Mouse (Mus musculus) hindbrain, embryonic 14.5 days (tissue): Measurements from ENCODE around the gene B4galt5. TPM values are rescaled to one million over a fixed set of nuclear protein-coding genes. Genes with fewer than 3 reads are reported as not detected.

Experiments
- ATAC-seq: fragments of 200-750 bp; cut with Nextera tagmentation; 2 replicates; pipeline ENCODE4 v1.8.0; 2017; ENCODE audit warnings: moderate number of reproducible peaks, mild to moderate bottlenecking, moderate TSS enrichment, moderate library complexity; ENCODE audit not compliant: low FRiP score
- DNase-seq: peaks from one replicate; pipeline ENCODE4 v3.0.0-alpha.2; 2015; ENCODE audit warnings: low spot score
- H3K27ac ChIP-seq: fragments of 300-500 bp; sonication (generic); 2 replicates; pipeline ENCODE4 v1.5.1; 2014; ENCODE audit warnings: mild to moderate bottlenecking, moderate library complexity
- H3K27me3 ChIP-seq: fragments of 300-500 bp; sonication (generic); 2 replicates; pipeline ENCODE4 v1.6.1; 2014; ENCODE audit warnings: mild to moderate bottlenecking, low read length, mixed read lengths; ENCODE audit not compliant: control insufficient read depth, insufficient read depth
- H3K36me3 ChIP-seq: fragments of 300-500 bp; sonication (generic); replicated peaks from 2 replicates; pipeline ENCODE4 v1.6.1; 2014; ENCODE audit not compliant: control insufficient read depth, insufficient read depth
- H3K4me1 ChIP-seq: fragments of 300-500 bp; sonication (generic); replicated peaks from 2 replicates; pipeline ENCODE4 v1.6.1; 2014; ENCODE audit warnings: antibody characterized with exemption, low read length, mixed read lengths; ENCODE audit not compliant: control insufficient read depth, insufficient read depth
- H3K4me2 ChIP-seq: fragments of 300-500 bp; sonication (generic); replicated peaks from 2 replicates; pipeline ENCODE4 v1.6.1; 2014; ENCODE audit warnings: mild to moderate bottlenecking, moderate library complexity
- H3K4me3 ChIP-seq: fragments of 300-500 bp; sonication (generic); replicated peaks from 2 replicates; pipeline ENCODE4 v1.5.1; 2014; ENCODE audit warnings: mild to moderate bottlenecking, low read length
- H3K9ac ChIP-seq: fragments of 300-500 bp; sonication (generic); 2 replicates; pipeline ENCODE4 v1.6.1; 2014
- H3K9me3 ChIP-seq: fragments of 300-500 bp; sonication (generic); 2 replicates; pipeline ENCODE4 v1.6.1; 2016; ENCODE audit warnings: low read length; ENCODE audit not compliant: control insufficient read depth
- WGBS: fragments of 180-500 bp; shearing (Covaris S2); extraction: QIAGEN DNeasy Blood & Tissue Kit; methylation state at CpG from one replicate; pipeline ENCODE4 v1.1.7; 2014; 5-methylcytosine and 5-hydroxymethylcytosine counted together
- polyA plus RNA-seq: library from polyadenylated mRNA; unstranded; fragments of >200 nt; fragmentation: Nextera tagmentation; extraction: Ambion mirVana; gene quantifications from 2 replicates; pipeline ENCODE4 v1.2.1, GENCODE M21; 2014

B4galt5 gene
- polyA plus RNA-seq, 1 experiment from 2014 or later = 24.7 TPM

DNA sequence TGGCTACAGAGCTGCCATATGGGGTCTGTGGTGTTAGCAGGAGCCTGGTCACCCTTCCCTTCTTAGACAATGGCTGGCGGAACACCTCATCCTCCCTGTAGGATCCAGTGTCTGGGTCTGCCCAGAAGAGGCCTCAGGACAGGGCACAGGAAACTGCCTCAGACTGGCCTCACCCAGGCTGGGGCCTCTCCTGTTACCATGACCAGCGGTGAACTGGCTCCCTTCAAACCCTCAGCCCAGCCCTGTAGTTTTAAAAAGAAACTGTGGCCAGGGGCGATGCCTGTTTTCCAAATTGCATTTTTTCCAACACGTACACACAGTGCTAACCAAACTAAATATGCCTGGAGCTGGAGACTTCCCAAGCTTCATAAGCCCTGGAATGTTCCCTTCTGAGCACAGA is 87.9 kb downstream of the B4galt5 start:
- Histone ChIP-seq H3K4me1 (no peaks in the 10 kb centered on the region), H3K36me3 (no peaks in the 10 kb centered on the region), H3K4me3 (no peak overlapping the region), H3K9me3 (no peaks in the 10 kb centered on the region), H3K9ac (no peak overlapping the region), H3K27me3 (no peaks in the 10 kb centered on the region), H3K4me2 (no peak overlapping the region), H3K27ac (no peak overlapping the region)
- no peak for ATAC-seq
- DNase-seq = no peak
- 84% methylated on average over 4 of the region's 4 CpGs for WGBS

DNA sequence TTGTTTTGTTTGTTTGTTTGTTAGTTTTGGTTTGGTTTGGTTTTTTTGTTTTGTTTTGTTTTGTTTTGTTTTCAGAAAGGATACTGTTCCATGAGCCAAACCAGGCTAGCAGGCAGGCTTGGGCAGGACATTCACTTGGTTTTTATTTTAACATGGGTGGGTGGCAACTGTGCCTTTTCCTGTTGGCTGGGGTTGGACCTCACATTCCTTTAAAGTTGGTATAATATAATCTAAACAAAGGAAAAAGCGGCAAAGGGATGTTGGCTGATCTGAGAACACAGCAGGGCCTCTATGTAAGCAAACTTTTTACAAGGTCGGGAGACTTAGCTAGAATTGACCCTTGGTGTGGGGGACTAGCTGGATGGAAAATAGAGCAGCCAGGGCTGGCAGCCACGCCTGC is 91.2 kb downstream of the B4galt5 start:
- Histone ChIP-seq H3K9me3 (no peaks in the 10 kb centered on the region), H3K27ac (no peak overlapping the region), H3K9ac (no peak overlapping the region), H3K36me3 (no peaks in the 10 kb centered on the region), H3K27me3 (no peaks in the 10 kb centered on the region), H3K4me1 (0 out of 2 replicates have a peak, but pooled peaks cover under 1% of the 10 kb centered on the region), H3K4me3 (no peak overlapping the region), H3K4me2 (no peak overlapping the region)
- WGBS = 63% methylated on average over 3 of the region's 3 CpGs
- no peak for ATAC-seq
- no peak for DNase-seq

DNA sequence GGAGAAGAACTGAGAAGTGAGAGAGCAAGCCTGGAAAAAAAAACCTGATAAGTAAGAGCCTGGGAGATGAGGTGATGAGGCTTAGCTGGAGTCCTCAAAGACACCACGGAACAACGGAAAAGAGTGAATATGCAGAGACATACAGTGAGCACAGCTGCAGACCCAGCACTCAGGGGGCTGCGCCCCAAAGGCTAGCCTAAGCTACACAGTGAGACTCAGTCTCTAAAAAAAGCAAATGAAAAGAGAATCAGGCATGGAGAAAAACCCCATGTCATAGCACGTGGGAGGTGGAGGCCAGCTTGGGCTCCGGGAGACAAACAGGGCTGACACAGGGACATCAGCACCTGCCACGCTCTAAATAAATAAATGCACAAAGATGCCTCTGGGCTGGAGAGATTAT is 94.2 kb downstream of the B4galt5 start:
- H3K9ac ChIP-seq = no peak overlapping the region
- H3K4me3 ChIP-seq = no peak overlapping the region
- no peak for DNase-seq
- H3K4me2 ChIP-seq = no peak overlapping the region
- 79% methylated on average over 6 of the region's 6 CpGs for WGBS
- no peaks in the 10 kb centered on the region for H3K9me3 ChIP-seq
- H3K27ac ChIP-seq = no peak overlapping the region
- H3K4me1 ChIP-seq = 0 out of 2 replicates have a peak, but pooled peaks cover 8% of the 10 kb centered on the region
- no peaks in the 10 kb centered on the region for H3K36me3 ChIP-seq
- no peak for ATAC-seq
- H3K27me3 ChIP-seq = no peaks in the 10 kb centered on the region

DNA sequence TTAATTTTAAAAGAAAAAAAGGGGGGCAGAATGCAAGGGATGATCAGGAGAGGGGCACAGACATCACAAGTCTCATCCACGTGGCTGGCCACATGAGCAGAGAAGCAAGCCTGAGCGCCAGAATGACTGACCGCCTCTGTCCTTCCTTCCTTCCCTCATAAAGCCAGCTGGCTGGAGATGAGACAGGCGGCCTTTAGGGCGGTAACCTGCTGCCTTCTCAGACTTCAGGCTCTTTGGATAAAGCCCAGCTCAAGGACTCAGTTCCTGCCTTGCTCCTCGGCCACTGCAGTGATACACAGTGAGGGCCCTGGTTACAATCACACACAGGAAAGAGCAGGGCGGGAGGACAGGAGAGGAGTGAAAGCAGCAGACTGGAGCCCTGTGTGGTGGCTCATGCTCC is 94.8 kb downstream of the B4galt5 start:
- Histone ChIP-seq H3K36me3 (no peaks in the 10 kb centered on the region), H3K27ac (no peak overlapping the region), H3K9ac (no peak overlapping the region), H3K4me3 (no peak overlapping the region), H3K4me1 (0 out of 2 replicates have a peak, but pooled peaks cover 8% of the 10 kb centered on the region), H3K4me2 (no peak overlapping the region), H3K27me3 (no peaks in the 10 kb centered on the region), H3K9me3 (no peaks in the 10 kb centered on the region)
- WGBS = 74% methylated on average over 7 of the region's 7 CpGs
- DNase-seq = no peak
- ATAC-seq = no peak

DNA sequence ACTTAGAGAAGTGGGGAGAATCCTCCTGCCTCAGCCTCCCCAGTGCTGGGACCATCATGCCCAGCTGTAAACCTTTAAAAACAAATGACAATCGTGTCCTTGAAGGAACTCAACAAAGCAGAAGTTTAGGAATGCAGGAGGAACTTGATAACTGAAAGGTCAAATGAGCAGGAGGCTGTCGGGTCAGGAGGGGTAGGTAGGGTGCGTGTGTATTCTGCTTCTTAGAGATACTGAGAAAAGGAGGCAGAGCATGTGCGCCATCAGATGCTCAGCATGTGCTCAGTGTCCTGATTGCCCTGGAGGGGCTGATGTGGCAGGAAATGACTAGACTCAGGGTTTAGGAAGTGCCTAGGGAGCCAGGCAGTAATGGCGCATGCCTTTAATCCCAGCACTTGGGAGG is 95.5 kb downstream of the B4galt5 start:
- Histone ChIP-seq H3K27ac (no peak overlapping the region), H3K27me3 (no peaks in the 10 kb centered on the region), H3K4me2 (no peak overlapping the region), H3K36me3 (no peaks in the 10 kb centered on the region), H3K9ac (no peak overlapping the region), H3K9me3 (no peaks in the 10 kb centered on the region), H3K4me1 (0 out of 2 replicates have a peak, but pooled peaks cover 8% of the 10 kb centered on the region), H3K4me3 (no peak overlapping the region)
- WGBS = 86% methylated on average over 5 of the region's 5 CpGs
- DNase-seq (no peak), ATAC-seq (no peak)

DNA sequence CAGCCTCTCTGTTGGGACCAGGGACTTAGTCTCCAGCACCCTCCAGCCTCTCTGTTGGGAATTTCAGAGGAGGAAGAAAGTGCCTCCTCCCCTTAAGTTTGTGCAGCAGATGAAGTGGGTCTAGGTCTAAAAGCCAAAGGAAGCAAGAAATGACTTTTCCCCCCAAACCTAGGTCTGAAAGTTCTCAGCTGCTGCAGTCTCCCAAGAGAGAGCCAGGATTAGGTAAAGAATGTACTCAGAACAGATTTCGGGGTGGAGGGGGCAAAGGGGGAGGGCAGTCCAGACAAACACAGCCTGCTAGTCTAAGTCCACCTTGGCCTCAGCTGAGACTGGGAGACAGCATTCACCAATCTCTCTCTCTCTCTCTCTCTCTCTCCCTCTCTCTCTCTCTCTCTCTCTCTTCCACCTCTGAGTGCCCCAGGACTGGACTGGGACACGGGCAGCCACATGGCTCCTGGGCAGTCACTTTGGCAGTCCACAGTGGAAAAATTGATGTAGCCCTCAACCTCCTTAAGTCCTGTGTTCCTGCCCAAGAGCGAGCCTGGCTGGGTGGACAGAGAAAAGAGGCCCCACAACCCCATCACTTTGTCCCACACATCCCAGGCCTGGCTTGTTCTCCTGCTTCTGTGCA is 96.8 kb downstream of the B4galt5 start:
- Histone ChIP-seq H3K27me3 (no peaks in the 10 kb centered on the region), H3K36me3 (no peaks in the 10 kb centered on the region), H3K9ac (no peak overlapping the region), H3K4me3 (no peak overlapping the region), H3K4me1 (0 out of 2 replicates have a peak, but pooled peaks cover 8% of the 10 kb centered on the region), H3K4me2 (no peak overlapping the region), H3K27ac (no peak overlapping the region), H3K9me3 (no peaks in the 10 kb centered on the region)
- 58% methylated on average over 3 of the region's 3 CpGs for WGBS
- no peak for DNase-seq
- no peak for ATAC-seq

DNA sequence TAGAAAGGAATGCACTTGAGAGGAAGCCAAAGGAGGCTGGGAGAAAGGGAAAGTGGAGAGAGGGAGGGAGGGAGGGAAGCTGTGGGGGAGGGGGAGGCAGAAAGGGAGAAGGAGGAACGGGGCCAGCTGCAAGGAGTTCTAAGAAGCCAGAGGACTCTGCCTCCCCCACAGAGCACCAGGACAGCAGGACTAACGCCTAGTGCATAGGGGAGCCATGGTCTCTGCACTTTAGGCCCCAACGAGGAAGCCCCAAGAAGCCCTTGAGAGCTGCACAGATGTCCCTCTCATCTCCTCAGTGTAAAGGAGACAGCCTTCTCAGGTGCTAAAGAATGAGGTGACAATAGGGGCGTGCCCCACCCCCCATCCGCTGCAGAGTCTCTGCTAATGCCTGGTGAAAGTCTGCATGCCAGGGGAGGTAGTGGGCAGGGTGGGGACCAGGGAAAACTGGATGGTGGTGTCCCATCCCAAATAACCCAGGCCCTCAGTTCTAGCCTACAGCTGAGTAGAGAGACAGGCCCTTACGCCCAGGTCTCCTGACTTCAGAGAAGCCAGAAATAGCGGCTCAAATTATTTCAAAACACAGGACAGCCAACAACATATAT is 98.1 kb downstream of the B4galt5 start:
- Histone ChIP-seq H3K4me3 (no peak overlapping the region), H3K4me2 (no peak overlapping the region), H3K9ac (no peak overlapping the region), H3K36me3 (no peaks in the 10 kb centered on the region), H3K9me3 (no peaks in the 10 kb centered on the region), H3K27ac (no peak overlapping the region), H3K4me1 (0 out of 2 replicates have a peak, but pooled peaks cover 8% of the 10 kb centered on the region), H3K27me3 (no peaks in the 10 kb centered on the region)
- ATAC-seq (no peak), DNase-seq (no peak)
- WGBS = 39% methylated on average over 7 of the region's 7 CpGs

DNA sequence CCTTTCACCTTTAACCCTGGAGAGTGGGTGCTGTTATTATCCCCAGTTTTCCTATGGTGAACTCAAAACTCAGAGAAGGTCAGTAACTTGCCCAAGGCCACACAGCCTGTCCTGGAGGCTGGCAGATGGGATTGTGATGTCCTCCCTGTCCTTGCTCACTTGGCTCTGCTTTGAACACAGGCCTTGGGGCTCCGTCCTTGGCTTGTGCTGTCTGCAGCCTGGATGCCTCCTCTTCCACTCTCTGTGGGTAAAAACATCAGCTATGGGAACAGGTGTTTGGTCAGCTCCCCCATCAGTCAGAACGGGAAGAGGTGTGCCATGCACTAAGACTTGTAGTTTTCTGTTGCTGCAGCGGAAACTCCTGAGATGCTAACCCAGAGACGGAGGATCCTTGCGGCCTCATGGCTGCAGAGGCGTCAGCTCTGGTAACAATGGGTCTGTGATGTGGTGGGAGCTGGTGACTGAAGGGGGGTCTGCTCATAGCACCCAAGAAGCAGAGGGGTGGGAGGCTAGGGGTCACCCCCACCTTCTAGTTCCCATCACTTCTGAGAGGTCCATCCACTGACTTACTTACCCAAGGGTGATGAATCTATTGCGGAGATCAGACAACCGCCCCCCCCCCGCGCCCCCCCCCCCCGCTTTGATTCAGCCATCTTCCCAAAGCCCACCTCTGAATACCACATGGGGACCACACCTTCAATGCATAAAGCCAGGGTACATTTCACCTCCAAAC is 98.8 kb downstream of the B4galt5 start:
- Histone ChIP-seq H3K9me3 (no peaks in the 10 kb centered on the region), H3K36me3 (no peaks in the 10 kb centered on the region), H3K27ac (no peak overlapping the region), H3K4me3 (no peak overlapping the region), H3K27me3 (no peaks in the 10 kb centered on the region), H3K4me2 (no peak overlapping the region), H3K9ac (no peak overlapping the region), H3K4me1 (0 out of 2 replicates have a peak, but pooled peaks cover 8% of the 10 kb centered on the region)
- DNase-seq = no peak
- 44% methylated on average over 11 of the region's 11 CpGs for WGBS
- ATAC-seq = no peak

DNA sequence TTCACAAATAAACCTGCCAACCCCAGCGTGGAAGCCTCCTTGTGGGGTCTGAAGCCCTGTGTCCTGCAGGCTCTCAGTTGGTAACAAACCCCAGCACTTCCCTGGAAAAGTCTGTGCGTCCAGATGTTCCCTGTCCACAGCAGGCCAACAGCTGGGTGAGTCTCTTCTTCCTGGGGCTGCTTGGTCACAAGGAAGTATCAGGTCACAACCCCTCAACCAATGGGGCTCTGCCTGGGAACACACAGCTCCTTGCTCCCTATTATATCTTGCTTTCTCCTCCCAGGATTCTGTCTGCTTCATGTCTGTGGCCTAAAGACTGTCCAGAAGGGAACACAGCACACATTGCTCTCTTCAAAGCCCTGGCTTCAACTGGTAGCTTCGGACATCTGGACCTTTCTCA is 99.4 kb downstream of the B4galt5 start:
- Histone ChIP-seq H3K27ac (no peak overlapping the region), H3K4me1 (0 out of 2 replicates have a peak, but pooled peaks cover 8% of the 10 kb centered on the region), H3K9me3 (0 out of 2 replicates have a peak, but pooled peaks cover 4% of the 10 kb centered on the region), H3K9ac (no peak overlapping the region), H3K4me3 (no peak overlapping the region), H3K36me3 (no peaks in the 10 kb centered on the region), H3K4me2 (no peak overlapping the region), H3K27me3 (no peaks in the 10 kb centered on the region)
- ATAC-seq = no peak
- 73% methylated on average over 3 of the region's 3 CpGs for WGBS
- DNase-seq = no peak
